Mouse (Mus musculus): ENCODE results near the gene Ccdc24.

The Ccdc24 gene

GRCm38 (mm10) chr4:117830124-117830551 lies 42.2 kb downstream of the Ccdc24 start:
- 30% methylated on average over 5 of the region's 5 CpGs for WGBS

GRCm38 (mm10) chr4:117829260-117830123 lies 42.9 kb downstream of the Ccdc24 start:
- 16% methylated on average over 12 of the region's 12 CpGs for WGBS

- WGBS: 68% methylated on average over 8 of the region's 8 CpGs
Observed at GRCm38 (mm10) chr4:117828572-117829145, 43.7 kb downstream of the Ccdc24 start.

- WGBS: 95% methylated on average over 10 of the region's 10 CpGs
Observed at GRCm38 (mm10) chr4:117818032-117818431, 54.3 kb downstream of the Ccdc24 start.

- 83% methylated on average over 5 of the region's 5 CpGs for WGBS
Observed at GRCm38 (mm10) chr4:117816776-117817175, 55.6 kb downstream of the Ccdc24 start.
